Mouse (Mus musculus) forebrain, embryonic 16.5 days (tissue): ENCODE results near the gene Ddx41. TPM values are rescaled to one million over a fixed set of nuclear protein-coding genes. Genes with fewer than 3 reads are reported as not detected.
A peak's percentile ranks its signal among the peaks of the same experiment; 100 is the strongest.

Source experiments
- ATAC-seq: fragments of 200-750 bp; cut with Nextera tagmentation; 2 replicates; pipeline ENCODE4 v1.8.0; 2017; ENCODE audit warnings: mild to moderate bottlenecking, moderate library complexity
- H3K27ac ChIP-seq: fragments of 300-500 bp; sonication (generic); 2 replicates; pipeline ENCODE4 v1.5.1; 2014; ENCODE audit warnings: low read length, control low read depth
- H3K27me3 ChIP-seq: fragments of 300-500 bp; sonication (generic); replicated peaks from 2 replicates; pipeline ENCODE4 v1.6.1; 2014; ENCODE audit warnings: low read length; ENCODE audit not compliant: control insufficient read depth, insufficient read depth
- H3K36me3 ChIP-seq: fragments of 300-500 bp; sonication (generic); 2 replicates; pipeline ENCODE4 v1.6.1; 2014; ENCODE audit not compliant: control insufficient read depth, insufficient read depth
- H3K4me1 ChIP-seq: fragments of 300-500 bp; sonication (generic); replicated peaks from 2 replicates; pipeline ENCODE4 v1.6.1; 2014; ENCODE audit warnings: low read length; ENCODE audit not compliant: control insufficient read depth, insufficient read depth
- H3K4me2 ChIP-seq: fragments of 300-500 bp; sonication (generic); 2 replicates; pipeline ENCODE4 v1.6.1; 2014; ENCODE audit warnings: mild to moderate bottlenecking, low read length, control low read depth
- H3K4me3 ChIP-seq: fragments of 300-500 bp; sonication (generic); replicated peaks from 2 replicates; pipeline ENCODE4 v1.5.1; 2014; ENCODE audit warnings: mild to moderate bottlenecking, low read length, control low read depth
- H3K9ac ChIP-seq: fragments of 300-500 bp; sonication (generic); replicated peaks from 2 replicates; pipeline ENCODE4 v1.6.1; 2014; ENCODE audit warnings: low read depth, low read length, control low read depth
- H3K9me3 ChIP-seq: fragments of 300-500 bp; sonication (generic); 2 replicates; pipeline ENCODE4 v1.6.1; 2016; ENCODE audit warnings: low read length; ENCODE audit not compliant: control insufficient read depth
- WGBS: fragments of 180-500 bp; shearing (Covaris S2); extraction: QIAGEN DNeasy Blood & Tissue Kit; methylation state at CpG from one replicate; pipeline ENCODE4 v1.1.7; 2014; 5-methylcytosine and 5-hydroxymethylcytosine counted together
- polyA plus RNA-seq: library from polyadenylated mRNA; unstranded; fragments of >200 nt; fragmentation: Nextera tagmentation; extraction: Ambion mirVana; gene quantifications from 2 replicates; pipeline ENCODE4 v1.2.1, GENCODE M21; 2015

Gene Ddx41
- polyA plus RNA-seq, 1 experiment from 2014 or later: 70.6 TPM

- Histone ChIP-seq H3K9me3 (no peaks in the 10 kb centered on the region), H3K27me3 (no peaks in the 10 kb centered on the region), H3K9ac (peak within 1 kb of the TSS; percentile 87), H3K4me2 (peak within 1 kb of the TSS; percentile 91), H3K4me3 (peak within 1 kb of the TSS; percentile 81), H3K36me3 (no peaks in the 10 kb centered on the region), H3K27ac (peak within 1 kb of the TSS; percentile 67), H3K4me1 (peaks cover 32% of the 10 kb centered on the region)
- under 1% methylated on average over 54 of the region's 55 CpGs for WGBS
- peak; percentile 80 for ATAC-seq
Observed at GRCm38 (mm10) chr13:55513111-55513748, 23.2 kb downstream of the Ddx41 start, which contains the start of gene Pdlim7. TSS of gene Pdlim7 (minus strand) at chr13:55513676.

DNA sequence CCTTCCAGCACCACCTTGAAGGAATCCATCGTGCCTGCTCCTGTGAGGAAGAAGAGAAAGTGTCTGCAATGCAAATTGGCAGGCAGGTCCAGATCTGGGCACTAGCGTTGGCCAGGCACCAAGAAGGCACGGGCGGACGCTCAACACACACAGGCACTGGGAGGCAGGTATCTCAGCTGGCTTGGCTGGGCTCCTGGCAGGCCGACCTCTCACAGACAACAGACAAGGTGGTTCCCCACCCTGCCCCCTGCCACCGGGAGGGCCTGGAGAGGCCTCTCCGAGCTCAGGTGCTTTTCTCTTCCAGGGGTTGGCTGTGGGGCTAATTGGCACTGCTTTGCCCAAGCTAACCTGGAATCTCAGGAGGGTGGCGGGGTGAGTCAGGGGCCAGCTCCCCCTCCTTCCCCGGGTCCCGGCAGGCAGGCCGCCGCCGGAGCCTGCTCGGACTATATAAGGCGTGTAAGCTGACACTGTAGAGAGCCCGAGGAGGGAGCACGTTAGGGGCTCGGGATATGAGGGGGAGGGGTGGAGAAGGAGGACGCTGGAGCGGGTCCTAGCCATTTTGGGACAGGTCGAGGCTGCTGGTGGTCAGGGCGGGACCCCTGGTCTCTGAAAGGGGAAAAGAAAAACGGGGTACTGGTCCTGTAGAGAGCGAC, 24.0 kb downstream of the Ddx41 start:
- peak overlapping the region; percentile 67 for H3K27ac ChIP-seq
- H3K4me3 ChIP-seq: peak overlapping the region; percentile 81
- peak; percentile 34 for ATAC-seq
- H3K4me2 ChIP-seq: peak overlapping the region; percentile 91
- peak overlapping the region; percentile 87 for H3K9ac ChIP-seq
- H3K36me3 ChIP-seq: 0 out of 2 replicates have a peak, but pooled peaks cover 2% of the 10 kb centered on the region
- WGBS: under 1% methylated on average over 22 of the region's 25 CpGs
- peaks cover 32% of the 10 kb centered on the region for H3K4me1 ChIP-seq
- H3K9me3 ChIP-seq: no peaks in the 10 kb centered on the region
- no peaks in the 10 kb centered on the region for H3K27me3 ChIP-seq

DNA sequence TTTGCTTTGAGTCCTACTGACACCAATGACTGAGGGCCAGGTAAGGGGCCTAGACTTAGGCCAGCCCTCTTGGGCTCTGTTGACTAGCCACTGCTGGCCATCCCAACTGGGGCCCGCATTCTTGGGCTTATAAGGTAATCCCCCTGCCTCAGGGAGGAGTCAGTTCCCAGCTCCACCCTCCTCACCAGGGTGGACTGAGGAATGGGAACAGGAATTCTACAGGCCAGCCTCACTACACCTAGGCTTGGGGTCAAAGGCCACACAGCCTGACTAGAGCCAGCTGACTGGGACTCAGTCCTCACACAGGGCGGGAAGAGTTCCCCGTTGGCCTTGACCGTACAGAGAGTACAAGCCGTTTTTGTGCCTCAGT, 25.0 kb downstream of the Ddx41 start:
- peak overlapping the region; percentile 91; the same call in 1 of the 2 replicates for H3K4me2 ChIP-seq
- H3K4me1 ChIP-seq: peaks cover 32% of the 10 kb centered on the region
- ATAC-seq: no peak
- H3K9ac ChIP-seq: no peak overlapping the region
- no peak overlapping the region for H3K4me3 ChIP-seq
- H3K36me3 ChIP-seq: peaks cover 5% of the 10 kb centered on the region
- 39% methylated on average over 5 of the region's 5 CpGs for WGBS
- no peak overlapping the region for H3K27ac ChIP-seq
- no peaks in the 10 kb centered on the region for H3K27me3 ChIP-seq
- H3K9me3 ChIP-seq: no peaks in the 10 kb centered on the region

DNA sequence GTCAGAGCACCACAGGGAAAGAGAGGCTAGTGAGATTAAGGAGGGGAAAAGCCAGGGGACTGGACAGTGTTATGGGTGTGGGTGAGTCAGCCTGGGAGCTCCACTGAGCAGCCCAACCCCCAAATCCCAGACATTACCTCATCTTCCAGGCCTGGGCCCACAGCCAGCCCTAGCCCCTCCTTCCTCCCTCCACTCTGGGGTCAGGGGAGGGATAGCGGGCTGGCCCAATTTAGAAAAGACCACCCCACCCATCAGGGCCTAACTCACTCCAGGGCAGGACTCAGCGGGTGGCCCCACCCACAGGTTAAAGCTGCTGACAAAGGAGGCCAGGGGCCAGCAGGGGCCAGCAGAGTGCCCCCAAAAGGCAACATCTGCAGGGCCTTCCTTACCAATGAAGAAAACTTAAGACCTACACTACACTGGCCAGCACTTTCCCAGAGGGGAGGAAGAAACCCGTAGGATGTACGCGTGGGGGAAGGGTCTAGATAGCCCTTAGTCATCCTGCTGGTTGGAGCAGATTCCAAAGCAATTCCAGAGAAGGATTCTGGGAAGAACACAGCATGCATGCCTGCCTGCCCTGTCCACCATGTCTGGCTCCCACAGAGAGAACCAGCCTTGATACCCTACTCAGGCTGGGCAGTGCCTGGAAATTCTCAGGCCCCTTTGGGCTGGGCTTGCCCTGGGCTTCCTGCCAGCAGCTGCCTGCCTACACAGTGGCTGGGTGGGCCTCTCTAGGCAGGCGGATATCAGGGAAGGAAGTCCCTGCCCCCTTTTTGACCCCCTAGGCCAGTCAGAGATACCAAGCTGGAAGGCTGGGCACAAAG, 25.6 kb downstream of the Ddx41 start:
- Histone ChIP-seq H3K27ac (peak overlapping the region; percentile 49; the same call in 1 of the 2 replicates), H3K4me1 (peaks cover 32% of the 10 kb centered on the region), H3K9me3 (no peaks in the 10 kb centered on the region), H3K4me3 (no peak overlapping the region), H3K9ac (no peak overlapping the region; the same call in 1 of the 2 replicates), H3K4me2 (no peak overlapping the region), H3K36me3 (peaks cover 6% of the 10 kb centered on the region), H3K27me3 (no peaks in the 10 kb centered on the region)
- 6% methylated on average over 5 of the region's 6 CpGs for WGBS
- ATAC-seq: peak; percentile 53

- no peak for ATAC-seq
- H3K4me2 ChIP-seq: no peak overlapping the region
- H3K4me3 ChIP-seq: no peak overlapping the region
- WGBS: 18% methylated on average over 3 of the region's 3 CpGs
- H3K27ac ChIP-seq: 0 out of 2 replicates have a peak overlapping the region, but pooled peaks have one; percentile 24
- H3K36me3 ChIP-seq: peaks cover 6% of the 10 kb centered on the region
- no peak overlapping the region; the same call in 1 of the 2 replicates for H3K9ac ChIP-seq
- peaks cover 32% of the 10 kb centered on the region for H3K4me1 ChIP-seq
- H3K27me3 ChIP-seq: no peaks in the 10 kb centered on the region
- no peaks in the 10 kb centered on the region for H3K9me3 ChIP-seq
Observed at GRCm38 (mm10) chr13:55510332-55510667, 26.2 kb downstream of the Ddx41 start.

GRCm38 (mm10) chr13:55508531-55508930, 27.9 kb downstream of the Ddx41 start:
- Histone ChIP-seq H3K4me3 (no peak overlapping the region), H3K27ac (no peak overlapping the region), H3K27me3 (no peaks in the 10 kb centered on the region), H3K9ac (no peak overlapping the region), H3K4me2 (no peak overlapping the region), H3K4me1 (peaks cover 28% of the 10 kb centered on the region), H3K9me3 (no peaks in the 10 kb centered on the region), H3K36me3 (peaks cover 6% of the 10 kb centered on the region)
- ATAC-seq: no peak
- WGBS: 91% methylated on average over 10 of the region's 10 CpGs

GRCm38 (mm10) chr13:55507877-55508276, 28.6 kb downstream of the Ddx41 start:
- Histone ChIP-seq H3K4me2 (no peak overlapping the region), H3K9me3 (no peaks in the 10 kb centered on the region), H3K27ac (no peak overlapping the region), H3K27me3 (no peaks in the 10 kb centered on the region), H3K4me1 (peaks cover 28% of the 10 kb centered on the region), H3K9ac (no peak overlapping the region), H3K36me3 (peaks cover 6% of the 10 kb centered on the region), H3K4me3 (no peak overlapping the region)
- 59% methylated on average over 11 of the region's 11 CpGs for WGBS
- no peak for ATAC-seq

DNA sequence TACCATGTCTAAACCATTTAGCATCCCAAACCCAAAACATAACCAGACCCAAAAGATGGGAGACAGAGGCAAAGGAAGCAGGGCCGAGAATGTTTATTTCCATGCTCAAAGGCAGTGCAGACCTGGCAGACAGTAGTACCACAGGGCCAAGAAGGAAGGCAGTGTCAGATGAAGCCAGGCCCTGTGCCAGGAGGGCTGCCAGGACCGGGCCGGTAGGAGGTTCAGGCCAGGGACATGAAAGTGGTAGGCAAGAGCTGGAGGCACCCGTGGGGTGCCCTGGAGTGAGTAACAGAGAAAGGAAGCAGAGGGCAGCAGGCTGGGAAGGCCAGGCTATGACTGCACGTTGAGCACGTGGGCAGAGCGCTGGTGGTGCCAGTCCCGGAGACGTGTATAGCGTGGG, 29.8 kb downstream of the Ddx41 start:
- H3K27me3 ChIP-seq: no peaks in the 10 kb centered on the region
- H3K9ac ChIP-seq: no peak overlapping the region
- 87% methylated on average over 10 of the region's 10 CpGs for WGBS
- ATAC-seq: no peak
- no peak overlapping the region for H3K4me2 ChIP-seq
- peaks cover 17% of the 10 kb centered on the region for H3K4me1 ChIP-seq
- peaks cover 6% of the 10 kb centered on the region for H3K36me3 ChIP-seq
- no peak overlapping the region for H3K27ac ChIP-seq
- no peaks in the 10 kb centered on the region for H3K9me3 ChIP-seq
- H3K4me3 ChIP-seq: no peak overlapping the region

DNA sequence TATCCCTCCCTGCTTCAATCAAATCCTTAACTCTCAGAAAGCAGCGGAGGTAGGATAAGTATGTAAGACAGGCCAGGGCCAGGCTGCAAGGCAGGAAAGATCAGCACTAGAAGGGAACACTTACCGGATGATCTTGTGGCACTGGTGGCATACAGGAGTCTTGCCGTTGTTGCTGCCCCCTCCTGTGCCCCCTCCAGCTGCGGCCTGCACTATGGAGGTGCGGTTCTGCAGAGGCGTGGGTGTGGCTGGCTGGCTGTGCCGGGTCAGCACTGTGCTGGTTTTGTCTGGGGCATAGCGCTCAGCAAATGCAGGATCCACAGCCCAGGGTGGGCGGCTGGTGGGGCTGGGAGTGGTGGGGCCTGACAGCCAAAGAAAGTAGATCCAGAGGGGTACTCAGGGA, 30.6 kb downstream of the Ddx41 start:
- H3K27me3 ChIP-seq: no peaks in the 10 kb centered on the region
- peaks cover 8% of the 10 kb centered on the region for H3K4me1 ChIP-seq
- H3K9ac ChIP-seq: no peak overlapping the region
- no peaks in the 10 kb centered on the region for H3K9me3 ChIP-seq
- peaks cover 6% of the 10 kb centered on the region for H3K36me3 ChIP-seq
- H3K27ac ChIP-seq: no peak overlapping the region
- ATAC-seq: no peak
- 89% methylated on average over 9 of the region's 9 CpGs for WGBS
- no peak overlapping the region for H3K4me2 ChIP-seq
- no peak overlapping the region for H3K4me3 ChIP-seq
